Mouse (Mus musculus) embryonic facial prominence, embryonic 11.5 days (tissue): Measurements from ENCODE around the gene 1500015O10Rik. TPM values are rescaled to one million over a fixed set of nuclear protein-coding genes. Genes with fewer than 3 reads are reported as not detected.

Experiments used
- ATAC-seq: fragments of 200-750 bp; cut with Nextera tagmentation; replicated peaks from 2 replicates; pipeline ENCODE4 v1.8.0; 2017; ENCODE audit warnings: low read depth; ENCODE audit not compliant: insufficient number of reproducible peaks, low FRiP score, low TSS enrichment
- DNase-seq: peaks from one replicate; pipeline ENCODE4 v3.0.0-alpha.2; 2015; ENCODE audit warnings: low spot score
- H3K27ac ChIP-seq: fragments of 300-500 bp; sonication (generic); replicated peaks from 2 replicates; pipeline ENCODE4 v1.5.1; 2014; ENCODE audit warnings: mild to moderate bottlenecking, low read depth, low read length, control low read depth
- H3K27me3 ChIP-seq: fragments of 300-500 bp; sonication (generic); 2 replicates; pipeline ENCODE4 v1.6.1; 2014; ENCODE audit warnings: mild to moderate bottlenecking, low read length, moderate library complexity, mixed read lengths; ENCODE audit not compliant: control insufficient read depth, insufficient read depth
- H3K36me3 ChIP-seq: fragments of 300-500 bp; sonication (generic); replicated peaks from 2 replicates; pipeline ENCODE4 v1.6.1; 2014; ENCODE audit warnings: low read depth, mild to moderate bottlenecking, low read length, moderate library complexity, mixed read lengths; ENCODE audit not compliant: control insufficient read depth, insufficient read depth
- H3K4me1 ChIP-seq: fragments of 300-500 bp; sonication (generic); 2 replicates; pipeline ENCODE4 v1.6.1; 2014; ENCODE audit warnings: low read length, mixed read lengths; ENCODE audit not compliant: control insufficient read depth, insufficient read depth
- H3K4me2 ChIP-seq: fragments of 300-500 bp; sonication (generic); 2 replicates; pipeline ENCODE4 v1.6.1; 2014; ENCODE audit warnings: low read depth, mild to moderate bottlenecking, control low read depth, low read length, moderate library complexity
- H3K4me3 ChIP-seq: fragments of 300-500 bp; sonication (generic); 2 replicates; pipeline ENCODE4 v1.5.1; 2014; ENCODE audit warnings: low read depth, low read length, control low read depth
- H3K9ac ChIP-seq: fragments of 300-500 bp; sonication (generic); replicated peaks from 2 replicates; pipeline ENCODE4 v1.6.1; 2014; ENCODE audit warnings: mild to moderate bottlenecking, control low read depth, low read length
- H3K9me3 ChIP-seq: fragments of 300-500 bp; sonication (generic); replicated peaks from 2 replicates; pipeline ENCODE4 v1.6.1; 2016; ENCODE audit warnings: mild to moderate bottlenecking, low read length, inconsistent platforms, mixed read lengths; ENCODE audit not compliant: control insufficient read depth
- WGBS: fragments of 180-500 bp; shearing (Covaris S2); extraction: QIAGEN DNeasy Blood & Tissue Kit; methylation state at CpG from one replicate; pipeline ENCODE4 v1.1.7; 2014; 5-methylcytosine and 5-hydroxymethylcytosine counted together
- polyA plus RNA-seq: library from polyadenylated mRNA; unstranded; fragments of >200 nt; fragmentation: Nextera tagmentation; extraction: Ambion mirVana; gene quantifications from 2 replicates; pipeline ENCODE4 v1.2.1, GENCODE M21; 2014

Gene 1500015O10Rik
- polyA plus RNA-seq, 1 experiment from 2014 or later, result 0.48 TPM

DNA sequence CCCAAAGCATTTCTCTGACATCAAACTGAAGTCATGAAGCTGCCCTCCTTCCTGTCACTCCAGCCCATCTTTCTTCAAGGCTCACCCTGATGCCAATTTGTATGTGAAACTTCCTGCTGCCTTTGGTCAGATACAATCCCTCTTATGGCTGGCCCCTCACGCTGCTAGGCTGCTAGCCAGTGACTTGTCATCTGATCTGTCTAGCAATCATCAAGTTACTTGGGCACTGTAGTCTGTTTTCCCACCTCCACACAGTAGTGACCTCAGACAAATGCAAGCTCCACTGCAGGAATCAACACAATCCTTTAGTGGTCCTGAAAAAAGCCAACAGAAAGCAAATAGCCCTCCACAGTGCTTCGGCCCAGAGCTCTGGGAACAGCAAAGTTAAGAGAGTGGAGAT is 50.8 kb downstream of the 1500015O10Rik start:
- Histone ChIP-seq H3K36me3 (no peaks in the 10 kb centered on the region), H3K4me3 (no peak overlapping the region), H3K27ac (no peak overlapping the region), H3K4me1 (no peaks in the 10 kb centered on the region), H3K9me3 (no peaks in the 10 kb centered on the region), H3K9ac (no peak overlapping the region), H3K27me3 (no peaks in the 10 kb centered on the region), H3K4me2 (no peak overlapping the region)
- no peak for DNase-seq
- 68% methylated on average over 2 of the region's 2 CpGs for WGBS
- ATAC-seq, result no peak

DNA sequence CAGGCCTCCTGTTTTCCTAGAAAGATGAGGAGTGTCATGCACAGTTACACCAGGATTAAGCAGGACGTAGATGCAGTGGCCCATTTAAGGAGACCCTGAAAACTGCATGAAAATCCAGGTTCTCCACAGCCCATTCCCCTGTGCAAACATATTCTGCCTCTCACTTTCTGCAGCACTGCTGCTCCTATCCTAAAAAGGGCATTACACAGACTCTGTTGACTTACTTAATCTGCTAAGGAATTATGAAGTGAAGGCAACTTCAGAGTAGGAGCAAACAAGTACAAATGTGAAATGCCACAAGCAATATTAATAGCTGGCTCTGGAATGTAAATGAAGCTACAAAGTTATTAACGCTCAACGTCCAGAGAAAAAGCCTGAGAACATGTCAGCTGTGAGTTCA is 51.3 kb downstream of the 1500015O10Rik start:
- Histone ChIP-seq H3K36me3 (no peaks in the 10 kb centered on the region), H3K4me2 (no peak overlapping the region), H3K9ac (no peak overlapping the region), H3K4me3 (no peak overlapping the region), H3K27ac (no peak overlapping the region), H3K27me3 (no peaks in the 10 kb centered on the region), H3K9me3 (no peaks in the 10 kb centered on the region), H3K4me1 (no peaks in the 10 kb centered on the region)
- 84% methylated on average over 3 of the region's 3 CpGs for WGBS
- ATAC-seq, result no peak
- no peak for DNase-seq

DNA sequence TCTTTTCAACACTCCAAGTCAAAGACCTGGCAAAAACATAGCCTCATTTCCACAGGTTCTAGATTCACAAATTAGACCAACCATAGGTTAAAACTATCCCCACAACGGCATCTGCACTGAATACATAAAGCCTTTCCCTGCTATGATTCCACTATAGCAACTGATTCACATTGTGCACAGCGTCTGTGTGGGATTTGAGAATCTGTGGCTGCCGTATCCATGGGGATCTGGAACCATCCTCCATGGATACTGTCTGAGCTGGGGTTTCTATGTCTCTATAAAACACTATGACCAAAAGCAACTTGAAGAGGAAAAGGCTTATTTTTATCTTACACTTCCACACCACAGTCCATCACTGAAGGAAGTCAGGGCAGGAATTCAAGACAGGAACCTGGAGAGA is 52.3 kb downstream of the 1500015O10Rik start:
- no peak overlapping the region for H3K27ac ChIP-seq
- WGBS, result 93% methylated on average over 3 of the region's 3 CpGs
- no peaks in the 10 kb centered on the region for H3K36me3 ChIP-seq
- H3K9me3 ChIP-seq, result no peaks in the 10 kb centered on the region
- no peaks in the 10 kb centered on the region for H3K4me1 ChIP-seq
- no peak overlapping the region for H3K9ac ChIP-seq
- H3K4me3 ChIP-seq, result no peak overlapping the region
- no peak overlapping the region for H3K4me2 ChIP-seq
- ATAC-seq, result no peak
- DNase-seq, result no peak
- H3K27me3 ChIP-seq, result no peaks in the 10 kb centered on the region

DNA sequence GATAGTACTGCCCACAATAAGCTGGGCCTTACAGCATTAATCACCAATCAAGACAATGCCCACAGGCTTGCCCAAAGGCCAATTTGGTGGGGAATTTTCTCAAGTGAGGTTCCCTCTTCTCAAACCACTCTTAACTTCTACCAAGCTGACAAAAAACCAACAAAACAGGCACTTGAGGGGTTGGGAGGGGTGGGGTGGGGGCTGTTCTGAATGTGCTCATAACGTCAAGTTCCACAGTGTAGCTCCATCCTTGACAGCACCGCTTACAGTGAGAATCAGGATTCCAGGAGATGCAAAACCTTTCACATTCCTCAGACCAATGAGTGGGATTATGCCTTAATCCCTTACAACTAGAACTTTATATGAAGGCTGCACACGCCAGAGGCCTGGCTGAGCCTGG is 52.8 kb downstream of the 1500015O10Rik start:
- Histone ChIP-seq H3K36me3 (no peaks in the 10 kb centered on the region), H3K9me3 (no peaks in the 10 kb centered on the region), H3K27me3 (no peaks in the 10 kb centered on the region), H3K4me1 (no peaks in the 10 kb centered on the region), H3K4me3 (no peak overlapping the region), H3K4me2 (no peak overlapping the region), H3K9ac (no peak overlapping the region), H3K27ac (no peak overlapping the region)
- no peak for DNase-seq
- WGBS, result 79% methylated on average over 3 of the region's 3 CpGs
- ATAC-seq, result no peak

DNA sequence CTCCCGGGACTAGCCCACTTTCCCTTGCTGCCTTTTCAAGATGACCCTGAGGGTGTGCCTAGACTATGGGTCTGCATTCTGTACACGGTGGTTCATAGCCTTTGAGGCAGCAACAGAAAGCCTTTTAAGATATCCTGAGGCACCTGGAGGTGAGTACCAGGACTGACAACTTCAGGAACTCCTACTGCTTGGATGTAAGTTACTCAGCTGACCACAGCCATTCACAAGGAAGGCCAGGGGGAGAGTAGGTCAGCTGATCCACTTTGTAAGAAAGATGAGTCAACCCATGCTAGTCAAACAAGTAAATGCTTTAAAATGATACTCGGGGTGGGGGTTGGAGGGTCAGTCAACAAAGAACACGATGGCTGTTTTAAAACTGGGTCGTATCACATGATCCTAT is 54.9 kb downstream of the 1500015O10Rik start:
- no peaks in the 10 kb centered on the region for H3K27me3 ChIP-seq
- no peaks in the 10 kb centered on the region for H3K36me3 ChIP-seq
- no peaks in the 10 kb centered on the region for H3K4me1 ChIP-seq
- no peak overlapping the region for H3K9ac ChIP-seq
- H3K4me3 ChIP-seq, result no peak overlapping the region
- 83% methylated on average over 5 of the region's 5 CpGs for WGBS
- ATAC-seq, result no peak
- H3K4me2 ChIP-seq, result no peak overlapping the region
- H3K9me3 ChIP-seq, result no peaks in the 10 kb centered on the region
- no peak for DNase-seq
- no peak overlapping the region for H3K27ac ChIP-seq

DNA sequence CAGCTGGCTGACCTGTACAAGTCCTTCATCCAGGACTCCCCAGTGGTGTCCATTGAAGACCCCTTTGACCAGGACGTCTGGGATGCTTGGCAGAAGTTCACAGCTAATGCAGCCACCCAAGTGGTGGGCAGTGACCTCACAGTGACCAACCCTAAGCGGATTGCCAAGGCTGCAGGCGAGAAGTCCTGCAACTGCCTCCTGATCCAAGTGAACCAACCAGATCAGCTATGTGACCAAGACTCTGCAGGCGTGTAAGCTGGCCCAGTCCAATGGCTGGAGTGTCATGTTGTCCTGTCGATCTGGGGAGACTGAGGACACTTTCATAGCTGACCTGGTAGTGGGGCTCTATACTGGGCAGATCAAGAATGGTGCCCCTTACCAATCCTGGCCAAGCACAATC is 56.3 kb downstream of the 1500015O10Rik start:
- Histone ChIP-seq H3K36me3 (no peaks in the 10 kb centered on the region), H3K9ac (no peak overlapping the region), H3K27me3 (no peaks in the 10 kb centered on the region), H3K4me2 (no peak overlapping the region), H3K9me3 (no peaks in the 10 kb centered on the region), H3K27ac (no peak overlapping the region), H3K4me1 (no peaks in the 10 kb centered on the region), H3K4me3 (no peak overlapping the region)
- DNase-seq (no peak), ATAC-seq (no peak)
- 92% methylated on average over 5 of the region's 5 CpGs for WGBS

DNA sequence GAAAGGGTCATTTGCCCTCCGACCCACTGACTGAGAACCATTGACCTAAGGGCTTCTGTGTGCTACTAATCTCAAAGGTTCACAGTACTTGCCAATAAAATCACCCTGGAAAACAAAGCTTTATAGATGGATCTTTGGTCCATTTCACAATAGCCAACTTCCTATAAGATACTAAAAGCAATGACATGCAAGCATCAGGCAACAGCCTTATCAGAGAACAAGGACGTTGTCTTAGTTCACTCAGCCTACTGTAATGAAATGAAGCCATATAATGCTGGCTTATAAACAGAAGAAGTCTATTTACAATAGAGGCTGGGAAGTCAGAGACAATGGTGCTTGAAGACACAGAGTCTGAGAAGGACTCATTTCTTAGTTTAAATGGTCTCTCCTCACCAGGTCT is 59.4 kb downstream of the 1500015O10Rik start:
- Histone ChIP-seq H3K27ac (no peak overlapping the region), H3K4me2 (no peak overlapping the region), H3K9me3 (no peaks in the 10 kb centered on the region), H3K4me1 (no peaks in the 10 kb centered on the region), H3K9ac (no peak overlapping the region), H3K36me3 (no peaks in the 10 kb centered on the region), H3K4me3 (no peak overlapping the region), H3K27me3 (no peaks in the 10 kb centered on the region)
- DNase-seq (no peak), ATAC-seq (no peak)
- WGBS, result 89% methylated on average over 2 of the region's 2 CpGs
